Mouse (Mus musculus) kidney, embryonic 15.5 days (tissue): ENCODE measurements around the gene Arf5. TPM values are rescaled to one million over a fixed set of nuclear protein-coding genes. Genes with fewer than 3 reads are reported as not detected.

Experiments used
- ATAC-seq: fragments of 200-750 bp; cut with Nextera tagmentation; replicated peaks from 2 replicates; pipeline ENCODE4 v1.8.0; 2017; ENCODE audit warnings: moderate TSS enrichment; ENCODE audit not compliant: low FRiP score
- H3K27ac ChIP-seq: fragments of 300-500 bp; sonication (generic); 2 replicates; pipeline ENCODE4 v1.5.1; 2015; ENCODE audit warnings: mild to moderate bottlenecking, inconsistent platforms
- H3K27me3 ChIP-seq: fragments of 300-500 bp; sonication (generic); 2 replicates; pipeline ENCODE4 v1.6.1; 2015; ENCODE audit warnings: inconsistent platforms
- H3K36me3 ChIP-seq: fragments of 300-500 bp; sonication (generic); 2 replicates; pipeline ENCODE4 v1.6.1; 2015; ENCODE audit warnings: inconsistent platforms
- H3K4me1 ChIP-seq: fragments of 300-500 bp; sonication (generic); 2 replicates; pipeline ENCODE4 v1.6.1; 2015; ENCODE audit warnings: inconsistent platforms
- H3K4me2 ChIP-seq: fragments of 300-500 bp; sonication (generic); 2 replicates; pipeline ENCODE4 v1.6.1; 2015; ENCODE audit warnings: moderate library complexity, mild to moderate bottlenecking, inconsistent platforms
- H3K4me3 ChIP-seq: fragments of 300-500 bp; sonication (generic); replicated peaks from 2 replicates; pipeline ENCODE4 v1.5.1; 2015; ENCODE audit warnings: mild to moderate bottlenecking, inconsistent platforms
- H3K9ac ChIP-seq: fragments of 300-500 bp; sonication (generic); 2 replicates; pipeline ENCODE4 v1.6.1; 2015; ENCODE audit warnings: mild to moderate bottlenecking, inconsistent platforms
- H3K9me3 ChIP-seq: fragments of 300-500 bp; sonication (generic); replicated peaks from 2 replicates; pipeline ENCODE4 v1.6.1; 2016; ENCODE audit warnings: inconsistent platforms
- WGBS: fragments of 180-500 bp; shearing (Covaris S2); methylation state at CpG from one replicate; pipeline ENCODE4 v1.1.7; 2015; ENCODE audit warnings: mixed read lengths; 5-methylcytosine and 5-hydroxymethylcytosine counted together
- polyA plus RNA-seq: library from polyadenylated mRNA; unstranded; fragments of >200 nt; fragmentation: Nextera tagmentation; extraction: Ambion mirVana; gene quantifications from 2 replicates; pipeline ENCODE4 v1.2.1, GENCODE M21; 2015

Gene Arf5
- polyA plus RNA-seq: 319 and 322 TPM in 2 replicates

- Histone ChIP-seq H3K9ac (peak within 1 kb of the TSS; percentile 87), H3K27ac (peak within 1 kb of the TSS; percentile 81), H3K27me3 (no peaks in the 10 kb centered on the region), H3K9me3 (no peaks in the 10 kb centered on the region), H3K4me2 (peak within 1 kb of the TSS; percentile 89), H3K4me1 (peaks cover 45% of the 10 kb centered on the region), H3K4me3 (peak within 1 kb of the TSS; percentile 68), H3K36me3 (peaks cover 32% of the 10 kb centered on the region)
- ATAC-seq: peak; percentile 70
- WGBS: under 1% methylated on average over 25 of the region's 42 CpGs
Observed at GRCm38 (mm10) chr6:28423313-28423712, at the start of gene Arf5. Gene Arf5, plus strand, starts transcription at chr6:28423560.

GRCm38 (mm10) chr6:28381983-28382382 is 41.4 kb upstream of the Arf5 start:
- no peak overlapping the region for H3K4me3 ChIP-seq
- no peaks in the 10 kb centered on the region for H3K27me3 ChIP-seq
- no peaks in the 10 kb centered on the region for H3K4me1 ChIP-seq
- no peaks in the 10 kb centered on the region for H3K9me3 ChIP-seq
- no peak overlapping the region for H3K27ac ChIP-seq
- no peak for ATAC-seq
- WGBS: 45% methylated on average over 4 of the region's 4 CpGs
- H3K9ac ChIP-seq: no peak overlapping the region
- H3K4me2 ChIP-seq: no peak overlapping the region
- no peaks in the 10 kb centered on the region for H3K36me3 ChIP-seq

GRCm38 (mm10) chr6:28385169-28385568 is 38.2 kb upstream of the Arf5 start:
- 72% methylated on average over 3 of the region's 3 CpGs for WGBS
- no peaks in the 10 kb centered on the region for H3K9me3 ChIP-seq
- ATAC-seq: no peak
- H3K36me3 ChIP-seq: no peaks in the 10 kb centered on the region
- H3K27me3 ChIP-seq: no peaks in the 10 kb centered on the region
- no peak overlapping the region for H3K4me2 ChIP-seq
- no peak overlapping the region for H3K9ac ChIP-seq
- no peak overlapping the region for H3K27ac ChIP-seq
- H3K4me1 ChIP-seq: no peaks in the 10 kb centered on the region
- no peak overlapping the region for H3K4me3 ChIP-seq

- 85% methylated on average over 3 of the region's 3 CpGs for WGBS
- Histone ChIP-seq H3K4me2 (no peak overlapping the region), H3K27me3 (no peaks in the 10 kb centered on the region), H3K27ac (no peak overlapping the region), H3K9ac (no peak overlapping the region), H3K4me1 (no peaks in the 10 kb centered on the region), H3K36me3 (no peaks in the 10 kb centered on the region), H3K4me3 (no peak overlapping the region), H3K9me3 (no peaks in the 10 kb centered on the region)
- ATAC-seq: no peak
Observed at GRCm38 (mm10) chr6:28389038-28389437, 34.3 kb upstream of the Arf5 start.

GRCm38 (mm10) chr6:28396051-28396852 is 27.1 kb upstream of the Arf5 start:
- Histone ChIP-seq H3K27me3 (peaks cover 47% of the 10 kb centered on the region), H3K9ac (no peak overlapping the region), H3K36me3 (no peaks in the 10 kb centered on the region), H3K4me3 (peak overlapping the region; percentile 47; the same call in 1 of the 2 replicates), H3K4me1 (peaks cover 8% of the 10 kb centered on the region), H3K9me3 (no peaks in the 10 kb centered on the region; the same call in 1 of the 2 replicates), H3K27ac (no peak overlapping the region), H3K4me2 (peak overlapping the region; percentile 87)
- no peak for ATAC-seq
- 31% methylated on average over 15 of the region's 15 CpGs for WGBS

- peak overlapping the region; percentile 87 for H3K4me2 ChIP-seq
- H3K9me3 ChIP-seq: no peaks in the 10 kb centered on the region; the same call in 1 of the 2 replicates
- 3% methylated on average over 19 of the region's 19 CpGs for WGBS
- no peaks in the 10 kb centered on the region for H3K36me3 ChIP-seq
- peaks cover 47% of the 10 kb centered on the region for H3K27me3 ChIP-seq
- H3K9ac ChIP-seq: peak overlapping the region; percentile 2; the same call in 1 of the 2 replicates
- H3K4me3 ChIP-seq: peak overlapping the region; percentile 47
- peaks cover 8% of the 10 kb centered on the region for H3K4me1 ChIP-seq
- H3K27ac ChIP-seq: no peak overlapping the region
- ATAC-seq: no peak
Observed at GRCm38 (mm10) chr6:28396853-28397457, 26.4 kb upstream of the Arf5 start.

- Histone ChIP-seq H3K4me3 (peak within 1 kb of the TSS; percentile 47), H3K9ac (peak within 1 kb of the TSS; percentile 26; the same call in 1 of the 2 replicates), H3K27ac (no peak within 1 kb of the TSS), H3K27me3 (peaks cover 47% of the 10 kb centered on the region), H3K9me3 (no peaks in the 10 kb centered on the region; the same call in 1 of the 2 replicates), H3K4me2 (peak within 1 kb of the TSS; percentile 87), H3K4me1 (peaks cover 8% of the 10 kb centered on the region), H3K36me3 (no peaks in the 10 kb centered on the region)
- 1% methylated on average over 33 of the region's 33 CpGs for WGBS
- peak; percentile 54; the same call in 1 of the 2 replicates for ATAC-seq
Observed at GRCm38 (mm10) chr6:28397681-28398203, 25.6 kb upstream of the Arf5 start, which contains the start of gene Zfp800. Gene Zfp800, minus strand, starts transcription at chr6:28398005.

- Histone ChIP-seq H3K4me2 (no peak overlapping the region), H3K27me3 (peaks cover 47% of the 10 kb centered on the region), H3K4me3 (no peak overlapping the region), H3K4me1 (peaks cover 8% of the 10 kb centered on the region), H3K36me3 (no peaks in the 10 kb centered on the region), H3K9ac (no peak overlapping the region), H3K27ac (no peak overlapping the region), H3K9me3 (no peaks in the 10 kb centered on the region; the same call in 1 of the 2 replicates)
- no peak for ATAC-seq
- 89% methylated on average over 3 of the region's 3 CpGs for WGBS
Observed at GRCm38 (mm10) chr6:28398726-28399125, 24.6 kb upstream of the Arf5 start.

- no peak overlapping the region for H3K4me3 ChIP-seq
- H3K27ac ChIP-seq: no peak overlapping the region
- H3K27me3 ChIP-seq: peaks cover 42% of the 10 kb centered on the region
- H3K36me3 ChIP-seq: no peaks in the 10 kb centered on the region
- 90% methylated on average over 4 of the region's 4 CpGs for WGBS
- H3K9ac ChIP-seq: no peak overlapping the region
- peaks cover 8% of the 10 kb centered on the region for H3K4me1 ChIP-seq
- peaks cover 2% of the 10 kb centered on the region; the same call in 1 of the 2 replicates for H3K9me3 ChIP-seq
- H3K4me2 ChIP-seq: no peak overlapping the region
- ATAC-seq: no peak
Observed at GRCm38 (mm10) chr6:28399791-28400190, 23.6 kb upstream of the Arf5 start.

- no peak for ATAC-seq
- H3K27ac ChIP-seq: no peak overlapping the region
- H3K4me3 ChIP-seq: no peak overlapping the region
- no peaks in the 10 kb centered on the region for H3K9me3 ChIP-seq
- no peak overlapping the region for H3K9ac ChIP-seq
- H3K4me1 ChIP-seq: no peaks in the 10 kb centered on the region
- peaks cover 4% of the 10 kb centered on the region for H3K36me3 ChIP-seq
- WGBS: 78% methylated on average over 9 of the region's 9 CpGs
- H3K27me3 ChIP-seq: no peaks in the 10 kb centered on the region
- H3K4me2 ChIP-seq: no peak overlapping the region
Observed at GRCm38 (mm10) chr6:28410053-28410452, 13.3 kb upstream of the Arf5 start.

GRCm38 (mm10) chr6:28411236-28411635 is 12.1 kb upstream of the Arf5 start:
- no peak overlapping the region for H3K9ac ChIP-seq
- no peaks in the 10 kb centered on the region for H3K27me3 ChIP-seq
- H3K4me1 ChIP-seq: no peaks in the 10 kb centered on the region
- H3K4me3 ChIP-seq: no peak overlapping the region
- ATAC-seq: no peak
- H3K36me3 ChIP-seq: peaks cover 16% of the 10 kb centered on the region
- H3K27ac ChIP-seq: no peak overlapping the region
- 84% methylated on average over 2 of the region's 2 CpGs for WGBS
- H3K9me3 ChIP-seq: no peaks in the 10 kb centered on the region
- no peak overlapping the region for H3K4me2 ChIP-seq

GRCm38 (mm10) chr6:28416981-28417380 is 6.4 kb upstream of the Arf5 start:
- no peak overlapping the region for H3K4me2 ChIP-seq
- ATAC-seq: no peak
- H3K36me3 ChIP-seq: peaks cover 42% of the 10 kb centered on the region
- H3K4me3 ChIP-seq: no peak overlapping the region
- no peak overlapping the region for H3K27ac ChIP-seq
- H3K9me3 ChIP-seq: no peaks in the 10 kb centered on the region
- no peaks in the 10 kb centered on the region for H3K27me3 ChIP-seq
- WGBS: 48% methylated on average over 4 of the region's 4 CpGs
- no peak overlapping the region for H3K9ac ChIP-seq
- peaks cover 43% of the 10 kb centered on the region for H3K4me1 ChIP-seq
